Mouse (Mus musculus): ENCODE measurements around the gene Clcn7.
"Not testable (repeated sequence)": the region's sequence is repeated elsewhere in the genome, so short reads cannot be mapped to it uniquely, and the experiment has no call there.

The Clcn7 gene

DNA sequence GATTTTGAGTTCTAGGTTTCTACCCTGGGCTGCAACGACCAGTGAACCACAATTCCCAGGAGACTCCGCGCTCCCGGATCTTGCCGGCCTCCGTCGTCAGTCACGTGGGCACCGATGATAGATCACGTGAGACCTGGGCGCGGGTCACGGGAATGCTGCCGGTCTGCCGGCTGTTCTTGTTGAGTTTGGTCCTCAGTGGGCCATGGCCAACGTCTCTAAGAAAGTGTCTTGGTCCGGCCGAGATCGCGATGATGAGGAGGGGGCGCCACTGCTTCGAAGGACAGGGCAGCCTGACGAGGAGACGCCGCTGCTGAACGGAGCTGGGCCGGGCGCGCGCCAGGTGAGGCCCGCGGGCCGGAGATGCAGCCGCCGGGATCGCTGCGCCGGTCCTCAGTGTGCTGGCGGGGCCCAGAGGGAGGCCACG, at the start of gene Clcn7:
Gene Clcn7 (plus strand): TSS at position 117 of the 424 bp plus-strand sequence.
- in situ Hi-C loops (cut with MboI, MseI): no loop called here

DNA sequence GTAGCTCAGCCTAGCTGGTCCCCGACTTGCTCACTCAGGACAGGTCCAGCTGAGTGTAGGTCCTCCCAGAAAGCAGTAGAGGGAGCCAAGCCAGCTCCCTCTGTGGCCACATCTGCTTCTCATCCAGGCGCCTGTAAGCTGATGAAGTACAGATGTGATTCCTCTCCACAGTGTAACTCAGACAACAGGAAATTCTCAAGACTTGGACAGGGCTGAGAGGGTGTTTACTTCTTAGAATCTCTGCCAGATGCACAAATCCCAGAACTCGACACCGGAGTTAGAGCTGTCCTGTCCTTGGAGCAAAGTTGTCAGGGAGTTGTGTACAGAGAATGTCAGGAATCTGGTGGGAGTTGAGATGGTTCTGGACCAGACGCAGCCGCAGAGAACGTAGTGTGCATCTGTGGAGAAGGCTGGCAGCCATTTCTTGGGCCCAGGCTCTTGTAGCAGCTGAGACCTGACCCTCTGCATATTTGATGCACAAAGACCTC, 49.7 kb upstream of the Clcn7 start, which contains the start of gene Tmem204:
Gene Tmem204 (minus strand): TSS at position 148 of the 488 bp plus-strand sequence.
- in situ Hi-C loops (cut with MboI, MseI): no loop called here

GRCm38 (mm10) chr17:25084835-25085385, 48.3 kb upstream of the Clcn7 start:
- in situ Hi-C loops (cut with MboI, MseI): no loop called here

- in situ Hi-C loops (cut with MboI, MseI): no loop called here
Observed at GRCm38 (mm10) chr17:25086724-25087123, 46.5 kb upstream of the Clcn7 start.

DNA sequence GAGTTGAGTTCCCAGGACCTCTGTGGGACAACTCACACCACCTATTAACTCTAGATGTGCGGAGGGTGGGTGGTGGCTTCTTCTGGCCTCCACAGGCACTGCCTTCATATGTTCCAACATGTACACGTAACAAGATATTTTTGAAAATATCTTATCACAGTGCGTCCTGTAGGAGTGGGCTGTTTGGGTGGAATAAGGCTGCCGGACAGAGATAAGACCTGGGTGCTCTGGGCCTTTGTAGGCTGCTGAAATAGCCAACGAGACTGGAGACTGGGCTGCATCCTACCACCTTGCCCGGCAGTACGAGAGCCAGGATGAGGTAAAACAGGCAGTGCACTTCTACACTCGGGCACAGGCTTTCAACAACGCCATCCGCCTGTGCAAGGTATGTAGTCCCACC, 44.0 kb upstream of the Clcn7 start:
- in situ Hi-C loops (cut with MboI, MseI): no loop called here

DNA sequence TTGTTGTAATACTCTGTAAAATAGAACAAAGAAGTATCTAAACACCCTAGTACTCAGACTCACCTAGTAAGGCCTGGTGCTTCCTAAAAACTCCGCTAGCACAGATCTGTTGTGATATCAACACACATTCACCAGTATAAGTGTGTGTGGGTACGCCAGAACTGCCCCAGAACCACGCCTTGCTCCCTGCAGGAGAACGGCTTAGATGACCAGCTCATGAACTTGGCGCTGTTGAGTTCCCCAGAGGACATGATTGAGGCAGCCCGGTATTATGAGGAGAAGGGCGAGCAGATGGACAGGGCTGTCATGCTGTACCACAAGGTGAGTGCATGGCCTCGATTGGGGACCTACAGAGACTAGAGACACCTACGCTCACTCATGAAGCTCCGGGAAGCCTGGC, 42.7 kb upstream of the Clcn7 start:
- in situ Hi-C loops (cut with MboI, MseI): no loop called here

DNA sequence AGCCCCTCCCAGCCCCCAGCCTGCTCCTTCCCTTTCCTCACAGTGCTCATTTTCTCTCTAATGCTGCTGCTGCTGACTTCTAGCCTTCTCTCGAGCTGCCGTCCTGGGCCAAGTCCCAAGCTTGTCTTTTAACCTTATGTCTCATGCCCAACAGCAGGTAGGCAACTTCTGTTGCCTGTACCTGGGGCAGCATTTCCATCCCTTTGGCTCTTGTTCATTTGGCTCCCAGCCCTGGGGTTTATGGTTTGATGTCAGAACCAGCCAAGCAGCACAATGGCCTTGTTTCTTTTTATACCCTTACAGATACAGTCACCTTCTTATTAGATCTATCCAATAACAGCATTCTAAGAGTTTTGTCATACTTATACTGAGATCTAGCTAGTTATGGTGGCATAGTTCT, 37.0 kb upstream of the Clcn7 start:
- in situ Hi-C loops (cut with MboI, MseI): no loop called here

GRCm38 (mm10) chr17:25100052-25100451, 33.1 kb upstream of the Clcn7 start:
- in situ Hi-C loops (cut with MboI, MseI): no loop called here

DNA sequence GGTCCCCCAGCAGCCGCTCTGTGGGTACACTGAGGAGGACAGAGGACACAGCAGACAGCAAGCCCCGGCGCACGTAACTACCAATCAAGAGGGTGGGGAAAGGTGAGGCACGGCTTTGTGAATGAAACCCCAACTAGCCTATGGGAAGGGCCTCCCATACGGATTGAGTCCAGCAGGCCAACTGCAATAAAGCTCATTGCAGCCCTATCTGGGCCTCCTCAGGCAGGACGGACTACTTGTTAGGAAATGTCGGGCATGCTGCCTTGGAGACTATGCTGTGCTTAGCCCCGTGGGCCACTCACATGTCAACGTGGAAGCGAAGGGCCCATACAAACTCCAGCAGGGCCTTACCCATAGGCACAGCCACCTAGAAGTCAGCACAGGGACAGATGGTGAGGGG, 31.9 kb upstream of the Clcn7 start:
- in situ Hi-C loops (cut with MboI, MseI): no loop called here

GRCm38 (mm10) chr17:25107786-25108185, 25.4 kb upstream of the Clcn7 start:
- in situ Hi-C loops (cut with MboI, MseI): loop anchor here (5.0 kb wide), 1 partner anchor 60 kb away; no protein-coding TSS in a partner anchor

DNA sequence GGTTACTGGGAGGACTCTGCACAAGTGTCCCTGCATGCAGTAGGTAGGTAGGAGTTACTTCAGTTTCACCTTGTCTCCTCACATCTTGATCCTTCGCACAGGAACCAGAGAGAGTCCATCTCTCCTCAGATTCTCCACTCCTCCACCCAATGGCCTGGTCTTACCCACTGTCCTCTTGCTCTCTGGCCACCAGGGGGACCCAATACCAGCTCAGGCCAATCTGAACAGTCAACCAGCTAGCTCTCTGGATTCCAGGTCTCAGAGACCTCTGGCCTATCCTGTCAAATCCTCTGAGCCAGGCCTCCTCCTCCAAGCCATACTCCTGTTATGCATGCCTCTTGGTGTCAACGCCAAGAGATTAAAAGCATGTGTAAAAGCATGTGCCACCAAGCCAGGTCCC, 23.6 kb upstream of the Clcn7 start:
- in situ Hi-C loops (cut with MboI, MseI): loop anchor here (5.0 kb wide), 1 partner anchor 58 kb away; no protein-coding TSS in a partner anchor

- in situ Hi-C loops (cut with MboI, MseI): no loop called here
Observed at GRCm38 (mm10) chr17:25110590-25110989, 22.6 kb upstream of the Clcn7 start.

- in situ Hi-C loops (cut with MboI, MseI): no loop called here
Observed at GRCm38 (mm10) chr17:25111220-25111619, 22.0 kb upstream of the Clcn7 start.

GRCm38 (mm10) chr17:25111739-25112422, 21.3 kb upstream of the Clcn7 start:
- in situ Hi-C loops (cut with MboI, MseI): no loop called here

- in situ Hi-C loops (cut with MboI, MseI): no loop called here
Observed at GRCm38 (mm10) chr17:25112423-25112810, 20.8 kb upstream of the Clcn7 start.

DNA sequence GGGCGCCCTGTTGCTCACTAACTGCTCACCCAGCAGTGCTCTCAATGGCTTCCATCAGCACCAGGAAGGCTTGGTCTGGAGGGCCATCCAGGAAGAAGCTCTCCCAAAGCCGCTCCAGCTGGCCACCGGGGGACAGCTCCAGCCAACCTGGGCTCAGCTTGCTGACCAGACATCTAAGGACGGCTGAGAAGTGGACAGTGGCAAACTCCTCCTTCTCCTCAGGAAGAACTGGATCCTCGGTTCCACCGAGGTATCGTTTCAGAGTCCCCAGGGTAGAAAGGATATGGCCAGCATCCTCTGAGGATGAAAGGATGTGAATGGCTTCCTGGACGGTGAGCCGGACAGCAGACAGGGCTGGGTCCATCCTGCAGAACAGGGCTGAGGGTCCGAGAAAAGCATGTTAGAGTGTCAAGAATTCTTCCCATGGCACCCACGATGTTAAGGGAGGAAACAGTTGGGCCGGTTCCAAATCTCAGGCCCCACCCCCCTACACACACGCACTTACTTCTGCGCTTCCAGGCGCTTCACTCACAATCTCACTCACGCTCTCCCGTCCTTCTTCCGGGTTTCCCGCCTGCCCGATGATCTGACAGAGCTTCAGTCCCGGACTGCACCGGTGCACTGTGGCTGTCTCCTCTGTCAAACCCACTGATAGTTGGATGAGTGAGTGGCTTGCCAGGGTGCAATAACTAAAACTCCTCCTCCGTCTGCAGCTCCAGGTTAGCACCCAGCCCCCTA, 18.1 kb upstream of the Clcn7 start:
- in situ Hi-C loops (cut with MboI, MseI): no loop called here

DNA sequence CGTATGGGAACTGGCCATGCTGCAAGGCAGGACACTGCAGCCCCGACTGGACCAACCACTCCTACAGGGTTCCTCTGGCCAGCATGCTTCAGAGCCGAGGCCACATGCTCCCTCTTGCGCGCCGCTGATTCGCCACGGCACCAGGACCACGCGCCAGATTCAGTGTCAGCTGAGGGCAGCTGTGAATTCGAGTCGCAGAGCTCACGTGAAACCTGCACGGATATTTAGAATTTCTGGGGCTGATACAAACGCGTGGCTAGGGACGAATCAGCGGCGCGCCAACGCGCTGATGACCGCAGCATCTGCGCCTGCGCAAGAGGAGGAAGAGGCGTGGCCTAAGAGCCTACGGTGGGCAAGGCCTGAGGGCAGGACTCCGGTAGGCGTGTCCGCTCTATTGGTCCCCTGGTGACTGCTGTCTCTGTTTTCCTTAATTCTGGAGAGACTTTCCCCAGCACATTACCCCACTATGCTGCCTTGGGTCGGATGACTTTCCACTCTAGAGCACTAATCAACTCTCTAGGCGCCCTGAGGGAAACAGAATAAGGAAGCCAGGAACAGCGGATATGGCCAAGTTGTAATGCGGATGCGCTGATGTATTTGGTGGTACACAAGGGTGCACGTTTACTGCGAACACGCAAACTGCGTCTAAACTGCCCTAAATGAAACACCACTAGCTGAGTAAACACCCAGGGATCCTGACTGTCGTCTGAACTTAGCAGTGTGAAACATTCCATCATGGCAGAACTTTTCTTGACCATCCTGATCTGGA, 17.3 kb upstream of the Clcn7 start, which contains the start of gene Telo2:
Gene Telo2 (minus strand): TSS at position 304 of the 769 bp plus-strand sequence.
- in situ Hi-C loops (cut with MboI, MseI): no loop called here

DNA sequence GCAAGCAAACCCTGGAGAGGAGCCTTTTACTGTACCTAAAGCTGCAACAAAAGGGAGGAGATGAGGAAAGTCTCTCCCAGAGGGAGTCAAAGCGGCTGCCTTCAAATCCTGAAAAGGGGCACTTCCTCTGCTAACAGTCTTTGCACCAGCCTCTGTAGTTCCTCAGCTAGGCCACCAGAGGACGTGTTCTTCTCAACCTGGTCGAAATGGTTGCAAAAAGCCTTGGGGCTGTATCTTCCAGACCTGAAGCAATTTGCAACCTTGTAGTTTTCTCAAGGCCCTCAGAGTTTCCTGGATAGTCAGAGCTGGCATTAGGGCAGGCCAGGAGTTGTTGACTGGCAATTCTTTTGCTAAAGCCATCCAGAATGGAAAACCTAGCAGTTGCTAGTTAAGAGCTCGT, 15.9 kb upstream of the Clcn7 start:
- in situ Hi-C loops (cut with MboI, MseI): no loop called here

DNA sequence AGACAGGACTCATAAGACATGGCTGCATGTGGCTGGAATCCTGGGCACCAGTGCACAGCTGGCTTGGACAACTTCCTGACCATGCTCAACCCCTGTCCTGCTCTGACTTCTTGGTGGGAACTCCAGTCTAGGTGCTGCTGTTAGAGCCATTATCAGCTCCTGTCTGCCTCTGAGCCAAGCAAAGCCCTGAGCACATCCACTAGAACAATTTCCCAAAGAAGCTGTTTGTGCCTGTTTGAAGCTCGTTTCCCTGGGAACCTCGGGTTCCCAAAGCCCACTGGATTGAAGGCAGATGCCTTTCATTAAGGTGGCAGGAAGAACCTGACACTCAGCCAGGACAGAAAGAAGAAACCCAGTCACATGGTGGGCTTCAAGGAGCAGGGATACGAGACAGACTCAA, 12.8 kb upstream of the Clcn7 start, which contains the start of gene Ptx4:
Gene Ptx4 (plus strand): TSS at position 355 of the 400 bp plus-strand sequence.
- in situ Hi-C loops (cut with MboI, MseI): no loop called here

DNA sequence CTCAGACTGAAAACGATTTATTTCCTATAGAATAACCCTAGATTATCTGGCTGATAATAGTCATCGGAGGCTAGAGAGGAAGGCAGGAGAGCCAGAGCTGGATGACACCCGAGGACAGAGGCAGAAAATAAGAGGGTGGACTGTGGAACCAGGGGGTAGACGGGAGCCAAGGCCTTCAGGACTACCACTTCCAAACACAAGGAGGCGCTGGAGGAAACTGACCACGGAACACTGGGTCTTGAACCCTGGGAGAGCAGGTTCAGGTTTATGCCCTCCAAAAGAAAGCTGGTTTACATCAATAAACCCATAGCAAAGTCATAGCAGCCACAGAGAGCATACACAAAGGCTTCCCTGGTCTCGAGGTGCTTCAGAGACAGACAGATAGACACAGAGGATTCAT, 9.2 kb upstream of the Clcn7 start:
- in situ Hi-C loops (cut with MboI, MseI): no loop called here

DNA sequence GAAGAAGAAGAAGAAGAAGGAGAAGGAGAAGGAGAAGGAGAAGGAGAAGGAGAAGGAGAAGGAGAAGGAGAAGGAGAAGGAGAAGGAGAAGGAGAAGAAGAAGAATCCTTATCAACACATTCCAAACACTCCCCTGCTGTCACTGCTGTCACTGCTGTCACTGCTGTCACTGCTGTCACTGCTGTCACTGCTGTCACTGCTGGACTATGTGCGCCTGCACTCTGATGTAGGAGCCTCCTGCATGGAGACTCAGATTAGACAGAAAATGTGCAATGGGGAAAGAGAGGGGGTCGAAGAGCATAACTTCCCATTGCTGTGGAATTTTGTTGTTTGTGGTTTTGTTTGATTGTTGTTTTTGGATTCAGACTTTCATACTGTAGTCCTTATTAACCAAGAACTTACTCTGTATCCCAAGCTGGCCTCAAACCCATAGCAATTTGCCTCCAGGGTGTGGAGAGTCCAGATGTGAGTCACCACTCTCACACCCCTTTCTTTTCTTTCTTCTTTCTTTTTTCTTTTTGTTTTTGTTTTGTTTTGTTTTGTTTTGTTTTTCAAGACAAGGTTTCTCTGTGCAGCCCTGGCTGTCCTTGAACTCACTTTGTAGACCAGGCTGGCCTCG, 7.6 kb upstream of the Clcn7 start:
- in situ Hi-C loops (cut with MboI, MseI): not testable (repeated sequence)

Data from T-helper 2 cell (primary cell).